Mouse (Mus musculus) stomach, embryonic 14.5 days (tissue): Measurements from ENCODE around the gene Lyl1. TPM values are rescaled to one million over a fixed set of nuclear protein-coding genes. Genes with fewer than 3 reads are reported as not detected.
"Not testable (repeated sequence)": the region's sequence is repeated elsewhere in the genome, so short reads cannot be mapped to it uniquely, and the experiment has no call there.

Experiments used
- ATAC-seq: fragments of 200-750 bp; cut with Nextera tagmentation; 2 replicates; pipeline ENCODE4 v1.8.0; 2017; ENCODE audit warnings: low read depth, moderate TSS enrichment; ENCODE audit not compliant: insufficient number of reproducible peaks, insufficient read depth, low FRiP score
- H3K27ac ChIP-seq: fragments of 300-500 bp; sonication (generic); 2 replicates; pipeline ENCODE4 v1.5.1; 2014; ENCODE audit warnings: mild to moderate bottlenecking, low read length, moderate library complexity, mixed read lengths
- H3K27me3 ChIP-seq: fragments of 300-500 bp; sonication (generic); 2 replicates; pipeline ENCODE4 v1.6.1; 2014; ENCODE audit warnings: low read length, control low read depth, mixed read lengths; ENCODE audit not compliant: control insufficient read depth, insufficient read depth
- H3K36me3 ChIP-seq: fragments of 300-500 bp; sonication (generic); 2 replicates; pipeline ENCODE4 v1.6.1; 2014; ENCODE audit warnings: mild to moderate bottlenecking, control low read depth, low read length, moderate library complexity, mixed read lengths; ENCODE audit not compliant: control insufficient read depth, insufficient read depth
- H3K4me1 ChIP-seq: fragments of 300-500 bp; sonication (generic); 2 replicates; pipeline ENCODE4 v1.6.1; 2014; ENCODE audit warnings: low read length, control low read depth, mixed read lengths; ENCODE audit not compliant: control insufficient read depth, insufficient read depth
- H3K4me2 ChIP-seq: fragments of 300-500 bp; sonication (generic); replicated peaks from 2 replicates; pipeline ENCODE4 v1.6.1; 2014; ENCODE audit warnings: low read depth, low read length, control low read depth
- H3K4me3 ChIP-seq: fragments of 300-500 bp; sonication (generic); 2 replicates; pipeline ENCODE4 v1.5.1; 2014; ENCODE audit warnings: low read depth, low read length, control low read depth
- H3K9ac ChIP-seq: fragments of 300-500 bp; sonication (generic); replicated peaks from 2 replicates; pipeline ENCODE4 v1.6.1; 2014; ENCODE audit warnings: low read depth, mild to moderate bottlenecking, control low read depth, low read length, moderate library complexity, mixed read lengths
- H3K9me3 ChIP-seq: fragments of 300-500 bp; sonication (generic); 2 replicates; pipeline ENCODE4 v1.6.1; 2016; ENCODE audit warnings: low read depth, low read length, control low read depth; ENCODE audit not compliant: control insufficient read depth
- WGBS: fragments of 180-500 bp; shearing (Covaris S2); extraction: QIAGEN DNeasy Blood & Tissue Kit; methylation state at CpG from one replicate; pipeline ENCODE4 v1.1.7; 2014; 5-methylcytosine and 5-hydroxymethylcytosine counted together
- polyA plus RNA-seq: library from polyadenylated mRNA; unstranded; fragments of >200 nt; fragmentation: Nextera tagmentation; extraction: Ambion mirVana; gene quantifications from 2 replicates; pipeline ENCODE4 v1.2.1, GENCODE M21; 2014

Lyl1 gene
- polyA plus RNA-seq, 1 experiment from 2014 or later = 4.6 TPM

DNA sequence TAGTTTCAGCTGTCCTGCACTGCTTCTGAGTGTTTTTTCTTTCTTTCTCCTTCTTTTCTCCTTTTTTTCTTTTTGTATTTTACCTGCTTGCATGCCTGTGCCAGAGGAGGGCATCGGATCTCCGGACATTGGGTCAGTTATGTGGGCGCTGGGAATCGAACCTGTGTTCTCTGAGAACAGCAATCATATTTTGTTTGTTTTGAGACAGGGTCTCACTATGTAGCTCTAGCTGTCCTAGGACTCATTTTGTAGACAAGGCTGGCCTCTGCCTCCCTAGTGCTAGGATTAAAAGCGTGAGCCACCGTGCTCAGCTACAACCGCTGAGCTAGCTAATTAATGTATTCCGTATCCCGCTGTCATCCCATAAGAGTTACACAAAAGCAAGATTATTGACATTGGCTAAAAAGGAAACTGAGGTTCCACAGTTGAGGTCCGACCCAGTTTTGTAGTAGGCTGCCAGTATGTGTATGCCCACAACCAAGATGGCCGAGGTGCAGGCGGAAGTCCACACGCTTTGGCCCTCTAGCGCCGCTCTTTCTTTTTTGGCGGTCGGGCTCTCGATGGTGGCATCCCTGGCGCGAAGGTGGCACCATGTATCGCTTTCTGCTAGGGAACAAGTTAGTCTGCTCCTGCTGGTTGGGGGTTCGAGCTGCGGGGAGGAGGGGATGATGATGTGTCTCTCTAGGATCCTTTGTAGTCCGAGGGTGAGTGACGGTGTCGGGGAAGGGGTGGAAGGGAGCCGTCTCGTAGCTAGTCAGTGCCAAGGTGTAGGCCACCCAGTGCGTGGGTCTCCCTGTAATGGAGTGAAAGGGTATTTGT lies 36.5 kb upstream of the Lyl1 start:
- peak overlapping the region; percentile 54 for H3K9ac ChIP-seq
- H3K9me3 ChIP-seq = no peaks in the 10 kb centered on the region
- peak; percentile 8; the same call in 1 of the 2 replicates for ATAC-seq
- no peaks in the 10 kb centered on the region for H3K27me3 ChIP-seq
- peak overlapping the region; percentile 98 for H3K4me3 ChIP-seq
- peaks cover 22% of the 10 kb centered on the region for H3K4me1 ChIP-seq
- no peaks in the 10 kb centered on the region; the same call in 1 of the 2 replicates for H3K36me3 ChIP-seq
- peak overlapping the region; percentile 96 for H3K27ac ChIP-seq
- H3K4me2 ChIP-seq = peak overlapping the region; percentile 66
- WGBS = under 1% methylated on average over 29 of the region's 29 CpGs

DNA sequence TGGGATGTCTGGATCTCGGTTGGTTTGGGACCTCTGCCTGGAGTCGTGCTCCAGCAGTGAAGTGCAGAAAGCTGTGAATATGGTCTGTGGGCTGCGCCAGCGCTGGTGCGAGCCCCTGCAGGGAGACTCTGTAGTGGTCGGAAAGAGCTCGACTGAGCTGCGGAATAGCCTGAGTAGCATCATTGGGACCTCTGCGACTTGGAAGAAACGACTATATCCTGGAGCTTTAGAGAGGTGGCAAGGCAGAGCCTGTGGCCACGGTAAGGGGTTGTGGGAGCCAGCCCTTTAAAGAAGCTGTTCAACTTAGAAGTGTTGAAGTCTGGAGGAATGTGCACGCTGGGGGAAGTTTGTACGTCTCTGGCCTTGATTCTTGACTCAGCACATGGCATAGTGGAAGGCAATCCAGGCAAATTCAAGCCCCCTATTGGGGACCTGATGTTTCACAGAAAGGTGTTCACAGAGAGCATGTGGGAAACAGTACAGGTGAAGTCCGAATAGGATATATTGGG lies 35.8 kb upstream of the Lyl1 start:
- Histone ChIP-seq H3K27me3 (no peaks in the 10 kb centered on the region), H3K4me3 (peak overlapping the region; percentile 98), H3K9me3 (no peaks in the 10 kb centered on the region), H3K4me1 (peaks cover 15% of the 10 kb centered on the region), H3K27ac (peak overlapping the region; percentile 96), H3K4me2 (peak overlapping the region; percentile 66), H3K9ac (peak overlapping the region; percentile 54), H3K36me3 (no peaks in the 10 kb centered on the region; the same call in 1 of the 2 replicates)
- 1% methylated on average over 14 of the region's 14 CpGs for WGBS
- ATAC-seq = no peak

- Histone ChIP-seq H3K4me2 (no peak overlapping the region), H3K36me3 (peaks cover 12% of the 10 kb centered on the region), H3K27me3 (no peaks in the 10 kb centered on the region), H3K9me3 (no peaks in the 10 kb centered on the region), H3K27ac (no peak overlapping the region), H3K9ac (no peak overlapping the region), H3K4me1 (peaks cover 10% of the 10 kb centered on the region; the same call in 1 of the 2 replicates), H3K4me3 (no peak overlapping the region)
- no peak for ATAC-seq
- WGBS = 75% methylated on average over 1 of the region's 1 CpGs
Observed at GRCm38 (mm10) chr8:84668081-84668480, 33.2 kb upstream of the Lyl1 start.

DNA sequence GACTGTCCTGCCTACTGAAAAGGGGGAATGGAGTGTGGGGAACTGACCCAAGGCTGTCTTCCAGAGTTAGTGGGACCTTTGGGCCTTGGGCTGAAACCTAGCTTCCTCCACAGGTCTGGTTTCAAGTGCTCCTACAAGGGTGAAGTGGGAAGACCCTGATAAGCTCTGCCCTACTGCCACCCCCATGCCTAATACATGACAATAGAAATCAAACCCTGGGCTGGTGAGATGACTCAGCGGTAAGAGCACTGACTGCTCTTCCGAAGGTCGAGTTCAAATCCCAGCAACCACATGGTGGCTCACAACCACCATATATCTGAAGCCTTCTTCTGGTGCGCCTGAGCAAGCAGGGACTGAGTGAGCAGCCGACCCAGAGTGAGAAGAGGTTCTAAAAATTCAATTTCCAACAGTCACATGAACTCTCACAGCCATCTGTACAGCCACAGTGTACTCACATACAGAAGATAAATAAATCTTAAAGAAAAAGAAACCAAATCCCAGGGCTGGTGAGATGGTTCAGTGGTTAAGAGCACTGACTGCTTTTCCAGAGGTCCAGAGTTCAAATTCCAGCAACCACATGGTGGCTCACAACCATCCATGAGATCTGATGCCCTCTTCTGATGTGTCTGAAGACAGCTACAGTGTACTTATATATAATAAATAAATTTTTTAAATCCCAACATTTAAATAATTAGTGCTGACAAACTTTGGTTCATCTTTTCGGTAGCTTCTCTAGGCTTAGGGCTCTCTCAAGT lies 32.3 kb upstream of the Lyl1 start:
- H3K9ac ChIP-seq = no peak overlapping the region
- H3K27me3 ChIP-seq = no peaks in the 10 kb centered on the region
- H3K4me3 ChIP-seq = no peak overlapping the region
- no peak overlapping the region for H3K4me2 ChIP-seq
- H3K36me3 ChIP-seq = peaks cover 19% of the 10 kb centered on the region
- peaks cover 6% of the 10 kb centered on the region; the same call in 1 of the 2 replicates for H3K4me1 ChIP-seq
- H3K9me3 ChIP-seq = no peaks in the 10 kb centered on the region
- H3K27ac ChIP-seq = no peak overlapping the region
- WGBS = 83% methylated on average over 6 of the region's 6 CpGs
- no peak for ATAC-seq

DNA sequence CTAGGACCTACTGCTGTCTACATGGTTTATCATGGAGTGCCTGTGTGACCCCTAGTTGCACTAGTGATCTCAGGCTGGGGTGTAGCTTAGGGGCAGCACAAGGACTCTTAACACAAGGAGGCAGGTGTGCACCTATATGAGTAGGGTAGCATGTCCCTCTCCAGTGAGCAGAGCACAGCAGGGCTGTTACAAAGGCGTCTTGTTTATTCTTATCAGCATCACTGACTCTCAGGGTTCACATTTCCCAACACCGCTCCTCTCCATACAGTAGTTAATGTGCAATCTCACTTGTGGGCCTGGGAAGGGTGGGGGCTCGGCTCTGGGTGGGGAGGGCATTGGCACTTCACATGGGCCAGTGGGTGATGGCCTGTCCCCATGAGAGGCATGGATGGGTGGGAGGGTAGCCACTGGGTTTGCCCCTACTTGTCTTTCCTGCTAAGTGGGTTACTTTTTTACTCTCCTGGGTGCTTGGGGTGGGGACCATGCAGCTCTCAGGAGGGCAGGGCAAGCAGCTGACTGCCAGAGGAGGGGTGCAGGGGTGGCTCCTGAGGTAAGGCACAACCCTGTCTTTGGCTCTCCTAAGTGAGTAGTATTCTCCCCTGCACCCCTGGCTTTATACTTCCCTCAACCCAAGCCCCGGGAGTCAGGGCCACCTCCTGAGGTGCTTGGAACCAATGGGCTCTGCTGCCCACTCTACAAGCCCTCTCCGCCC lies 30.8 kb upstream of the Lyl1 start:
- peak; percentile 21; the same call in 1 of the 2 replicates for ATAC-seq
- not testable (repeated sequence) for H3K4me2 ChIP-seq, H3K27ac ChIP-seq, H3K4me3 ChIP-seq, H3K27me3 ChIP-seq, H3K4me1 ChIP-seq, H3K9ac ChIP-seq, H3K9me3 ChIP-seq
- 82% methylated on average over 5 of the region's 5 CpGs for WGBS
- H3K36me3 ChIP-seq = peaks cover 32% of the 10 kb centered on the region

- no peaks in the 10 kb centered on the region for H3K27me3 ChIP-seq
- no peak overlapping the region for H3K9ac ChIP-seq
- ATAC-seq = no peak
- 89% methylated on average over 5 of the region's 5 CpGs for WGBS
- H3K27ac ChIP-seq = no peak overlapping the region
- H3K36me3 ChIP-seq = peaks cover 41% of the 10 kb centered on the region
- H3K4me3 ChIP-seq = no peak overlapping the region
- H3K4me2 ChIP-seq = no peak overlapping the region
- H3K4me1 ChIP-seq = no peaks in the 10 kb centered on the region
- H3K9me3 ChIP-seq = no peaks in the 10 kb centered on the region
Observed at GRCm38 (mm10) chr8:84677305-84677704, 24.0 kb upstream of the Lyl1 start.

GRCm38 (mm10) chr8:84681476-84681875 lies 19.8 kb upstream of the Lyl1 start:
- peaks cover 12% of the 10 kb centered on the region for H3K4me1 ChIP-seq

DNA sequence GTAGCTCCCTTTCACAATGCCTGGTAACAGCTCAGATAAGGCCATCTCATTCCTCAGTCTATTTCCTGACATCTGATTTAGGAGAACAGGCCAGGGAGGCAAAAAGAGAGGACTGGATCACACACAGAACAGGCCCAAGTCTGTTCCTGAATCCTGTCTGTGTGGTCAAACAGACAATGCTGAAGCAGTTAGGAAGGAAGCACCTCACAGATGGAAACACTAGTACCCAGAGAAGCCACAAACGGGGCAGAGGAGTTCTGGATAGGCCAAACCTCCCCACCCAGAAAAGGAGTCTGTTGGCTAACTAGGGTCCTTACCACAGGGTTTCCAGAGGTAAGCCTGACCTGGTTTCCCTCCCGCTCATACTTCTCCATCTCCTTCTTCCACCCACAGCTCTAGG lies 19.0 kb upstream of the Lyl1 start:
- ATAC-seq = no peak
- 83% methylated on average over 2 of the region's 2 CpGs for WGBS
- no peaks in the 10 kb centered on the region for H3K27me3 ChIP-seq
- no peak overlapping the region for H3K27ac ChIP-seq
- H3K4me2 ChIP-seq = no peak overlapping the region
- H3K4me1 ChIP-seq = peaks cover 16% of the 10 kb centered on the region
- H3K9me3 ChIP-seq = no peaks in the 10 kb centered on the region
- no peak overlapping the region for H3K4me3 ChIP-seq
- no peak overlapping the region for H3K9ac ChIP-seq
- peaks cover 5% of the 10 kb centered on the region; the same call in 1 of the 2 replicates for H3K36me3 ChIP-seq

More at GRCm38 (mm10) chr8:84681476-84681875, 19.8 kb upstream of the Lyl1 start:
- Histone ChIP-seq H3K4me2 (no peak overlapping the region), H3K27ac (no peak overlapping the region), H3K27me3 (no peaks in the 10 kb centered on the region), H3K9ac (no peak overlapping the region), H3K9me3 (no peaks in the 10 kb centered on the region), H3K4me3 (no peak overlapping the region), H3K36me3 (peaks cover 8% of the 10 kb centered on the region; the same call in 1 of the 2 replicates)
- whole genome bisulfite sequencing = 86% methylated on average over 2 of the region's 2 CpGs
- ATAC-seq = no peak
